Mouse (Mus musculus) MEL (cell line): ENCODE data around the gene A730061H03Rik.

Experiments
- MAX ChIP-seq: IDR thresholded peaks from 2 replicates; pipeline ENCODE4 v1.6.1; 2011; ENCODE audit warnings: low read length, improper control_type of control experiment
- NRF1 ChIP-seq: IDR thresholded peaks from 2 replicates; pipeline ENCODE4 v1.6.1; 2014; ENCODE audit warnings: low read depth, mild to moderate bottlenecking, inconsistent platforms, low read length, improper control_type of control experiment, moderate library complexity; ENCODE audit not compliant: poor library complexity, insufficient read depth, severe bottlenecking
- ZNF384 ChIP-seq: IDR thresholded peaks from 2 replicates; pipeline ENCODE4 v1.6.1; 2012; ENCODE audit warnings: low read depth, mild to moderate bottlenecking, inconsistent platforms, low read length, improper control_type of control experiment

- TF ChIP-seq NRF1 = no peak
- no peak for TF ChIP-seq MAX
- no peak for TF ChIP-seq ZNF384
These were observed 17.9 kb upstream of the A730061H03Rik start, which contains the start of gene Psme1 for GRCm38 (mm10) chr14:55577871-55578667.
